11 mouse cellular contexts compared by ENCODE assay signal in the genomic region with DNA sequence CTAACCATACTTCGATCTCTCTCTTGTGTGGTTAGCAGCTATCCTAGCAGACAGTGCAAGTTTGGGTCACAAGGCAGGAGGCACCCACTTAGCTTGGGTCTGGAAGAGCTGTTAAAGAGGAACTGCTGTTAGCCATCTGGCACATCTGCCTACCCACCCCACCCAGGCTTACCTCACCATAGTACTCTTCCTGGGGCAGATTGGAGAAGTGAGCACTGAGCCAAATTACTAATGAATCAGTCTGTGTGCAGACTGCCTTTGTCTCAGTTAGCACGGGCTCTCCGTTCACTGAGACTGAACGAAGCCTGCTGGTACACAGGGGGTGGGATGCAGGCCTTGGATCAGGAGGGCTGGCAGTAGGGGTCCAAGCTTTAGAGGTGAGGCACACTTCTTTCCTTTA. TPM values are rescaled to one million over a fixed set of nuclear protein-coding genes. Genes with fewer than 3 reads are reported as not detected.
A peak's percentile ranks its signal among the peaks of the same experiment; 100 is the strongest.
DNase-seq lines count a peak whose midpoint lies in the region; ATAC-seq and TF ChIP-seq lines count a peak whose summit lies in the region.
"Had no signal": no experiment of that assay in that cellular context is flagged by ENCODE, and none has a peak within 500 bp of the region (broad histone marks: within the 10 kb centered on the region; RNA-seq: fewer than 3 reads in every experiment).

No protein-coding gene starts in this region.

- dilution Hi-C loops in CH12.LX (cut with MboI; ENCODE audit: extremely low pct_ligation_motif_present, extremely low pct_unique_long_range_greater_than_20kb, low sequenced_read_pairs), result no loop called here

- no peak overlapping the region for H3K9ac ChIP-seq in embryonic facial prominence, embryonic 13.5 days
- H3K9ac ChIP-seq in CH12.LX (ENCODE audit: insufficient read depth, low read depth), result no peak overlapping the region
- H3K9ac ChIP-seq in forebrain, embryonic 15.5 days (replicated peaks), result no peak overlapping the region; the same call in 1 of the 2 replicates
- H3K9ac ChIP-seq: heart, embryonic 12.5 days; liver, embryonic 15.5 days had no signal

- H3K4me3 ChIP-seq in embryonic facial prominence, embryonic 13.5 days, result no peak overlapping the region
- H3K4me3 ChIP-seq in embryonic facial prominence, embryonic 10.5 days, result no peak overlapping the region
- H3K4me3 ChIP-seq in CH12.LX (replicated peaks in 1 of 3; ENCODE audit: low read depth in 2 of 3, low read length in 2 of 3, poor library complexity in 1 of 3), result no peak overlapping the region
- no peak overlapping the region for H3K4me3 ChIP-seq in forebrain, embryonic 15.5 days
- H3K4me3 ChIP-seq: heart, embryonic 12.5 days; liver, embryonic 15.5 days had no signal

- intact Hi-C loops in left cerebral cortex, postnatal 4 days (cut with DNase I), result no loop called here

- H3K79me2 ChIP-seq in CH12.LX (replicated peaks; ENCODE audit: control insufficient read depth, extremely low read depth, insufficient read depth, poor library complexity, severe bottlenecking), result no peaks in the 10 kb centered on the region

- peak overlapping the region; percentile 28; the same call in 1 of the 2 replicates for H3K27ac ChIP-seq in embryonic facial prominence, embryonic 13.5 days
- H3K27ac ChIP-seq in embryonic facial prominence, embryonic 10.5 days (replicated peaks), result no peak overlapping the region
- H3K27ac ChIP-seq in CH12.LX (ENCODE audit: insufficient read depth, low read depth), result 0 out of 2 replicates have a peak overlapping the region, but pooled peaks have one; percentile 8
- H3K27ac ChIP-seq in forebrain, embryonic 15.5 days (replicated peaks), result peak overlapping the region; percentile 44
- H3K27ac ChIP-seq: liver, embryonic 15.5 days had no signal

- TF ChIP-seq RAD21 in CH12.LX (IDR thresholded peaks at IDR 0.05; ENCODE audit: low read depth, low read length), result no peak

- 88% methylated on average over 4 of the region's 4 CpGs for WGBS in embryonic facial prominence, embryonic 13.5 days
- WGBS in embryonic facial prominence, embryonic 10.5 days, result 94% methylated on average over 4 of the region's 4 CpGs
- 43% methylated on average over 4 of the region's 4 CpGs for WGBS in forebrain, embryonic 15.5 days

- in situ Hi-C loops in CH12.LX (cut with MboI; ENCODE audit: low pct_ligation_motif_present, low pct_unique_long_range_greater_than_20kb, low sequenced_read_pairs), result no loop called here

- H3K4me1 ChIP-seq in embryonic facial prominence, embryonic 13.5 days, result peaks cover 24% of the 10 kb centered on the region
- peaks cover 49% of the 10 kb centered on the region for H3K4me1 ChIP-seq in embryonic facial prominence, embryonic 10.5 days
- peaks cover 7 to 35% of the 10 kb centered on the region in 2 experiments for H3K4me1 ChIP-seq in CH12.LX (ENCODE audit: control insufficient read depth in 1 of 2, insufficient read depth in 2 of 2)
- peaks cover 20% of the 10 kb centered on the region for H3K4me1 ChIP-seq in forebrain, embryonic 15.5 days

- peak; percentile 92 for TF ChIP-seq EP300 in CH12.LX (IDR thresholded peaks at IDR 0.05; ENCODE audit: low read length)

- H3K27me3 ChIP-seq in embryonic facial prominence, embryonic 13.5 days, result no peaks in the 10 kb centered on the region
- H3K27me3 ChIP-seq in embryonic facial prominence, embryonic 10.5 days (replicated peaks; ENCODE audit: low read depth, poor library complexity, severe bottlenecking), result no peaks in the 10 kb centered on the region
- no peaks in the 10 kb centered on the region for H3K27me3 ChIP-seq in CH12.LX (replicated peaks)
- H3K27me3 ChIP-seq in forebrain, embryonic 15.5 days, result no peaks in the 10 kb centered on the region
- H3K27me3 ChIP-seq: heart, embryonic 12.5 days had no signal

- H3K9me3 ChIP-seq in embryonic facial prominence, embryonic 13.5 days, result no peaks in the 10 kb centered on the region
- H3K9me3 ChIP-seq in embryonic facial prominence, embryonic 10.5 days, result no peaks in the 10 kb centered on the region
- peaks cover 3% of the 10 kb centered on the region for H3K9me3 ChIP-seq in CH12.LX (replicated peaks; ENCODE audit: low read length)
- no peaks in the 10 kb centered on the region for H3K9me3 ChIP-seq in forebrain, embryonic 15.5 days
- H3K9me3 ChIP-seq: heart, embryonic 12.5 days; liver, embryonic 15.5 days had no signal

- H3K36me3 ChIP-seq in embryonic facial prominence, embryonic 13.5 days, result peaks cover 26% of the 10 kb centered on the region
- peaks cover 41% of the 10 kb centered on the region for H3K36me3 ChIP-seq in embryonic facial prominence, embryonic 10.5 days (replicated peaks)
- H3K36me3 ChIP-seq in CH12.LX (replicated peaks in 1 of 2; ENCODE audit: control insufficient read depth in 1 of 2, insufficient read depth in 1 of 2, low read length in 1 of 2), result peaks cover 32 to 41% of the 10 kb centered on the region in 2 experiments
- no peaks in the 10 kb centered on the region for H3K36me3 ChIP-seq in forebrain, embryonic 15.5 days
- H3K36me3 ChIP-seq: liver, embryonic 15.5 days had no signal

- no peak for DNase-seq in embryonic facial prominence, embryonic 10.5 days (ENCODE audit: low spot score)
- peak; percentile 95 for DNase-seq in CH12.LX (ENCODE audit: extremely low read depth)
- no peak for DNase-seq in T-cell, adult 2 months (ENCODE audit: low spot score)
- no peak for DNase-seq in urinary bladder, adult 2 months (ENCODE audit: low spot score)
- DNase-seq in left cerebral cortex, postnatal 4 days, result no peak
- DNase-seq: kidney, postnatal 14 days had no signal

- no peak overlapping the region for H3K4me2 ChIP-seq in embryonic facial prominence, embryonic 13.5 days
- no peak overlapping the region for H3K4me2 ChIP-seq in CH12.LX (ENCODE audit: insufficient read depth, low read depth, poor library complexity, severe bottlenecking)
- H3K4me2 ChIP-seq in forebrain, embryonic 15.5 days (replicated peaks), result no peak overlapping the region
- H3K4me2 ChIP-seq: heart, embryonic 12.5 days; liver, embryonic 15.5 days had no signal

- no peak for TF ChIP-seq CTCF in CH12.LX (conservative IDR thresholded peaks at IDR 0.05 in 1 of 2, IDR thresholded peaks at IDR 0.05 in 1 of 2; ENCODE audit: low read depth in 2 of 2, low read length in 2 of 2)

- TF ChIP-seq POLR2A in CH12.LX (IDR thresholded peaks at IDR 0.05; ENCODE audit: low read depth, low read length), result no peak

- no peak for ATAC-seq in embryonic facial prominence, embryonic 13.5 days (ENCODE audit: insufficient number of reproducible peaks, insufficient read depth, low FRiP score, low TSS enrichment, low read depth)
- ATAC-seq in forebrain, embryonic 15.5 days (replicated peaks), result no peak; the same call in 1 of the 2 replicates
- ATAC-seq in megakaryocyte-erythroid progenitor cell, adult 5-6 weeks (replicated peaks; ENCODE audit: low FRiP score, low TSS enrichment, poor library complexity, severe bottlenecking), result peak; percentile 62

TF ChIP-seq in CH12.LX, 34 proteins besides CTCF, POLR2A, EP300 and RAD21 (continues in another document):
- no peak for TF ChIP-seq CHD1 (IDR thresholded peaks at IDR 0.05; ENCODE audit: low read depth, low read length)
- no peak for TF ChIP-seq PAX5 (IDR thresholded peaks at IDR 0.05; ENCODE audit: low read length)
- no peak for TF ChIP-seq CHD2 (IDR thresholded peaks at IDR 0.05; ENCODE audit: low read length)
- TF ChIP-seq SIN3A (IDR thresholded peaks at IDR 0.05; ENCODE audit: low read length), result 0 out of 2 replicates have a peak, but pooled peaks have one; percentile 17
- no peak for TF ChIP-seq USF2 (conservative IDR thresholded peaks at IDR 0.05; ENCODE audit: low read depth, low read length)
- TF ChIP-seq UBTF (IDR thresholded peaks at IDR 0.05; ENCODE audit: low read depth, low read length), result no peak
- TF ChIP-seq E2F4 (IDR thresholded peaks at IDR 0.05; ENCODE audit: insufficient replicate concordance, low read depth, low read length), result no peak
- no peak for TF ChIP-seq BHLHE40 (IDR thresholded peaks at IDR 0.05; ENCODE audit: low read depth, low read length)
- no peak for TF ChIP-seq ZMIZ1 (IDR thresholded peaks at IDR 0.05; ENCODE audit: low read depth, low read length)
- TF ChIP-seq KAT2A (IDR thresholded peaks at IDR 0.05; ENCODE audit: insufficient replicate concordance, low read length), result no peak
- 0 out of 2 replicates have a peak, but pooled peaks have one; percentile 24 for TF ChIP-seq MEF2A (IDR thresholded peaks at IDR 0.05; ENCODE audit: borderline replicate concordance, low read depth, low read length)
- TF ChIP-seq MYC (IDR thresholded peaks at IDR 0.05; ENCODE audit: low read depth, low read length), result no peak
- TF ChIP-seq HCFC1 (IDR thresholded peaks at IDR 0.05; ENCODE audit: low read depth, low read length), result no peak
- TF ChIP-seq MXI1 (IDR thresholded peaks at IDR 0.05; ENCODE audit: low read depth, low read length), result no peak
- no peak for TF ChIP-seq NRF1 (IDR thresholded peaks at IDR 0.05; ENCODE audit: low read depth, low read length)
- no peak for TF ChIP-seq NELFE (IDR thresholded peaks at IDR 0.05; ENCODE audit: low read depth, low read length)

RNA-seq across cellular contexts. Expression of gene Slc27a3, which starts 6.0 kb away (rescaled TPM):
- polyA plus RNA-seq in embryonic facial prominence, embryonic 13.5 days (2015; fragmentation: Nextera tagmentation; extraction: Ambion mirVana), result 39.6 and 44.3 TPM in 2 replicates
- 29.4 and 33.9 TPM in 2 replicates for polyA plus RNA-seq in embryonic facial prominence, embryonic 10.5 days (2016; fragmentation: Nextera tagmentation; extraction: Ambion mirVana)
- 2.6 TPM in 2 replicates for total RNA-seq in CH12.LX (2012; rRNA removed)
- 1.3 and 1.5 TPM in 2 replicates for total RNA-seq in CH12.LX (2014; rRNA removed)
- 1.6 and 1.9 TPM in 2 replicates for polyA plus RNA-seq in CH12.LX (2012; ENCODE audit: insufficient read length, low read depth)
- 18.5 and 18.8 TPM in 2 replicates for polyA plus RNA-seq in forebrain, embryonic 15.5 days (2015; fragmentation: Nextera tagmentation; extraction: Ambion mirVana)
- 1.7 and 7.3 TPM in 2 replicates for total RNA-seq in megakaryocyte-erythroid progenitor cell, adult 5-6 weeks (2014; fragmentation: Nextera tagmentation)
- 0.28 and 0.72 TPM in 2 replicates for total RNA-seq in megakaryocyte-erythroid progenitor cell, adult 5-6 weeks (2017)
- 9.2 and 11.0 TPM in 2 replicates for polyA plus RNA-seq in urinary bladder, adult 2 months (2012; rRNA removed)
- 10 to 100 TPM; 25.8 to 26.3 TPM for total RNA-seq in left cerebral cortex, postnatal 4 days (2021)

RNA-seq across cellular contexts. Expression of gene Ints3, which starts 49.7 kb away (rescaled TPM):
- 31.0 and 31.1 TPM in 2 replicates for polyA plus RNA-seq in embryonic facial prominence, embryonic 13.5 days (2015; fragmentation: Nextera tagmentation; extraction: Ambion mirVana)
- 42.8 and 46.3 TPM in 2 replicates for polyA plus RNA-seq in embryonic facial prominence, embryonic 10.5 days (2016; fragmentation: Nextera tagmentation; extraction: Ambion mirVana)
- total RNA-seq in CH12.LX (2012; rRNA removed), result 30.7 and 36.5 TPM in 2 replicates
- 20.3 and 20.5 TPM in 2 replicates for total RNA-seq in CH12.LX (2014; rRNA removed)
- 37.9 and 45.9 TPM in 2 replicates for polyA plus RNA-seq in CH12.LX (2012; ENCODE audit: insufficient read length, low read depth)
- 33.6 and 36.5 TPM in 2 replicates for polyA plus RNA-seq in forebrain, embryonic 15.5 days (2015; fragmentation: Nextera tagmentation; extraction: Ambion mirVana)
- 39.0 and 39.3 TPM in 2 replicates for total RNA-seq in megakaryocyte-erythroid progenitor cell, adult 5-6 weeks (2014; fragmentation: Nextera tagmentation)
- 16.4 and 23.2 TPM in 2 replicates for total RNA-seq in megakaryocyte-erythroid progenitor cell, adult 5-6 weeks (2017)
- 24.8 and 26.4 TPM in 2 replicates for polyA plus RNA-seq in urinary bladder, adult 2 months (2012; rRNA removed)
- total RNA-seq in left cerebral cortex, postnatal 4 days (2021), result 10 to 100 TPM; 71.0 to 73.8 TPM
